Mouse (Mus musculus): Measurements from ENCODE around the gene Serpinb6c. TPM values are rescaled to one million over a fixed set of nuclear protein-coding genes. Genes with fewer than 3 reads are reported as not detected.
"Not testable (repeated sequence)": the region's sequence is repeated elsewhere in the genome, so short reads cannot be mapped to it uniquely, and the experiment has no call there.

Serpinb6c gene
- total RNA-seq, 1 experiment, result 3.7 TPM

DNA sequence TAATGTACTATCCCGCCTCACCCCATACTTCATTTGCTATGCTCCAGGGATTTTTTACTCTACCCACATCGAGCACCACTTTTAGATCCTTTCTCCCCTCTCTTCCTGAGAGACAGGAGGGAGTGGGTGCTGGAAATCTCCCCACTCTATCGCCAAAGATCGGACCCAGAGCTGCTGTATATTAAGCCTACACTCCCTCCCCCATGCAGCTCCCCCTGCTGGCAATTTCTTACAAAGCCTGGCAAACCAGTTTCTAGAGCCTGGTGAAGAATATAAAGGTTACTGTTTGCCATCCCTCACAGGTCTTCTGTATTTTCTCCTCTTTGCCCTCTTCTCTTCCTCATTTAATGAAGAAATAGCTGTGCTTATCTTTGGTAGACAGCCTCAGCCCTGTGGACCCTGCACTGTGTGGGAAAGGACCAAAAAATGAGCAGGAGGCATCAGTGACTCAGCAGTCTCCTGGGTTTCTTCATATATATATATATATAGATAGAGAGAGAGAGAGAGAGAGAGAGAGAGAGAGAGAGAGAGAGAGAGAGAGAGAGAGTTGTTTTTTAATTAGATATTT, 36.8 kb upstream of the Serpinb6c start:
- H3K9ac ChIP-seq (ENCODE audit: insufficient read depth, low read depth, low read length, poor library complexity, severe bottlenecking), result no peak overlapping the region
- H3K36me3 ChIP-seq (ENCODE audit: control insufficient read depth, insufficient read depth, low read length, poor library complexity, severe bottlenecking), result no peaks in the 10 kb centered on the region
- H3K4me1 ChIP-seq (ENCODE audit: control insufficient read depth in 2 of 2, insufficient read depth in 2 of 2, low read length in 2 of 2, poor library complexity in 1 of 2), result no peaks in the 10 kb centered on the region
- no peaks in the 10 kb centered on the region for H3K9me3 ChIP-seq (ENCODE audit: control insufficient read depth, insufficient read depth, low read depth, low read length)
- no peak for TF ChIP-seq ZC3H11A (IDR thresholded peaks at IDR 0.05; ENCODE audit: borderline replicate concordance, low read depth, low read length)
- TF ChIP-seq MAFK (IDR thresholded peaks at IDR 0.05; ENCODE audit: insufficient read depth, low read depth, low read length), result no peak
- no peak for TF ChIP-seq CHD2 (IDR thresholded peaks at IDR 0.05; ENCODE audit: low read depth, low read length)
- no peak for TF ChIP-seq ZNF384 (IDR thresholded peaks at IDR 0.05; ENCODE audit: low read depth, low read length)
- no peak for TF ChIP-seq HCFC1 (IDR thresholded peaks at IDR 0.05; ENCODE audit: borderline replicate concordance, insufficient read depth, low read length)
- no peak for DNase-seq (ENCODE audit: low read depth, low spot score)
- in situ Hi-C loops (cut with MboI; ENCODE audit: low sequenced_read_pairs in 2 of 2, unreplicated experiment in 2 of 2), result no loop called here
- H3K4me3 ChIP-seq (ENCODE audit: insufficient read depth in 1 of 2, low read depth in 1 of 2, low read length in 2 of 2, poor library complexity in 1 of 2, severe bottlenecking in 1 of 2), result no peak overlapping the region
- H3K27ac ChIP-seq (ENCODE audit: insufficient read depth, low read depth, low read length, poor library complexity, severe bottlenecking), result no peak overlapping the region

DNA sequence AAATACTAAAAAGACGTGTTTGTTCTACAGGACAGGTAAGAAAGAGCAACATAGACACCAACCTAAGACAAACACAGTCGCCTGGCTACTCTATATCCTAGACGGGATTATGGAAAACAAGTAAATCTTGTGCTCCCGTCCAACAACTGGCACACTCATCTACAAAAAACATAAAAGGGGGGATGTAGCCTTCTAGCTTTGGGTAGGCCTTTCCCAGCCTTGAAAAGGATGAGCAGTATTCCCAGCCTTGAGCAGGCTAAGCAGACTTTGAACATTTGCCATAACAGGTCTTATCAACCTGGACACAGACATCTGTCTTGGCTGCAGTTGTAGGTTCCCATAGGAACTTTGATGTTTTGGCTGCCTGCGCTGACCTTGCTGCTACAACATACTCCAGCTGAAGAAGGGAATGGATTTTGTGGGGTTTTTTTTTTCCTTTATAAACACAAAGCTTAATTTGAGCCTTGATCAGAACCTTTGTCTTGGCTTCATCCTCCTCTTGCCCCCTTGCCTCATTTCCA, 35.8 kb upstream of the Serpinb6c start:
- Histone ChIP-seq H3K4me3 (ENCODE audit: insufficient read depth in 1 of 2, low read depth in 1 of 2, low read length in 2 of 2, poor library complexity in 1 of 2, severe bottlenecking in 1 of 2) (no peak overlapping the region), H3K36me3 (ENCODE audit: control insufficient read depth, insufficient read depth, low read length, poor library complexity, severe bottlenecking) (no peaks in the 10 kb centered on the region), H3K27ac (ENCODE audit: insufficient read depth, low read depth, low read length, poor library complexity, severe bottlenecking) (no peak overlapping the region), H3K9ac (ENCODE audit: insufficient read depth, low read depth, low read length, poor library complexity, severe bottlenecking) (no peak overlapping the region), H3K4me1 (ENCODE audit: control insufficient read depth in 2 of 2, insufficient read depth in 2 of 2, low read length in 2 of 2, poor library complexity in 1 of 2) (no peaks in the 10 kb centered on the region), H3K9me3 (ENCODE audit: control insufficient read depth, insufficient read depth, low read depth, low read length) (no peaks in the 10 kb centered on the region)
- TF ChIP-seq HCFC1 (IDR thresholded peaks at IDR 0.05; ENCODE audit: borderline replicate concordance, insufficient read depth, low read length), result no peak
- TF ChIP-seq MAFK (IDR thresholded peaks at IDR 0.05; ENCODE audit: insufficient read depth, low read depth, low read length), result no peak
- no peak for TF ChIP-seq ZNF384 (IDR thresholded peaks at IDR 0.05; ENCODE audit: low read depth, low read length)
- TF ChIP-seq ZC3H11A (IDR thresholded peaks at IDR 0.05; ENCODE audit: borderline replicate concordance, low read depth, low read length), result no peak
- no peak for TF ChIP-seq CHD2 (IDR thresholded peaks at IDR 0.05; ENCODE audit: low read depth, low read length)
- in situ Hi-C loops (cut with MboI; ENCODE audit: low sequenced_read_pairs in 2 of 2, unreplicated experiment in 2 of 2), result no loop called here
- DNase-seq (ENCODE audit: low read depth, low spot score), result no peak

DNA sequence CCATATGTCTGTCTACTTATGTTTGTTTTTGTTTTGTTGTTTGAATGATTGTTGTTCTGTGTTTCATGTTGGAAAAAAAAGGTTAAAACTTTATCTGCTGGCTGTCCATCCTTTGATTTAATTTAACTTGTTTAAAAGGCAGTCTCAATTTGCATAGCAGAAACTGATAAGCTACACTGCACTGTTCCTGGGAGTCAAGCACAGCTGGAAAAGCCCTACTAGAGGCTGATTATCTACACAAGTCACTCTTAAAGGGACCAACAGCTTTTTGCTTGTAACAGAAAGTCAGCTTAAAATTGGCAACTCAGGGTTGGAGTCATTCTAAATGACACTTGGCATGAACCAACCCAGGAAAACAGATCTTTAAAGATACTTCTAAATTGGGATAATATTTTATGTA, 32.1 kb upstream of the Serpinb6c start:
- H3K4me3 ChIP-seq (ENCODE audit: insufficient read depth in 1 of 2, low read depth in 1 of 2, low read length in 2 of 2, poor library complexity in 1 of 2, severe bottlenecking in 1 of 2); H3K9ac ChIP-seq (ENCODE audit: insufficient read depth, low read depth, low read length, poor library complexity, severe bottlenecking); H3K36me3 ChIP-seq (ENCODE audit: control insufficient read depth, insufficient read depth, low read length, poor library complexity, severe bottlenecking); in situ Hi-C loops (cut with MboI; ENCODE audit: low sequenced_read_pairs in 2 of 2, unreplicated experiment in 2 of 2); H3K27ac ChIP-seq (ENCODE audit: insufficient read depth, low read depth, low read length, poor library complexity, severe bottlenecking); H3K4me1 ChIP-seq (ENCODE audit: control insufficient read depth in 2 of 2, insufficient read depth in 2 of 2, low read length in 2 of 2, poor library complexity in 1 of 2); H3K9me3 ChIP-seq (ENCODE audit: control insufficient read depth, insufficient read depth, low read depth, low read length); DNase-seq (ENCODE audit: low read depth, low spot score): not testable (repeated sequence)

DNA sequence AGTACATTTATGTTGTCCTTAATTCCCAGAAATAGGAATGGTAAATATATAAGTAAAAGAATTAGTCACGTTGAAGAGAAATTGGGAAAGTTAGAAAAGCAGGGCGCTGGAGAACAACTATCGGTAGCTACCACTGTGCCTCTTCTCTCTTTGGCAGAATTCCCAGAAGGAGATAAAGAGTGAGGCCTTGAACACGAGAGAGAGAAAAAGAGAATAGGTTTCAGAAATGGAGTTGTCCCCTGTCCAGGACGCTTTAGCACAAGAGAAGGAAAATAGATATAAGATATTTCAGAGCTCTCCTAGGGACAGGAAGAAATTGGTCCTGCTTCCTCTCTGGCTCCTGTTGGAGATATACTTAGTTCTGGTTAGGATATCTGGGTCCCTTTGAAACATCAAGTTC, 31.6 kb upstream of the Serpinb6c start:
- in situ Hi-C loops (cut with MboI; ENCODE audit: low sequenced_read_pairs in 2 of 2, unreplicated experiment in 2 of 2), result no loop called here
- DNase-seq (ENCODE audit: low read depth, low spot score), result no peak
- H3K4me1 ChIP-seq (ENCODE audit: control insufficient read depth in 2 of 2, insufficient read depth in 2 of 2, low read length in 2 of 2, poor library complexity in 1 of 2), result no peaks in the 10 kb centered on the region; a peak in 1 of 4 replicates
- H3K36me3 ChIP-seq (ENCODE audit: control insufficient read depth, insufficient read depth, low read length, poor library complexity, severe bottlenecking), result no peaks in the 10 kb centered on the region
- H3K27ac ChIP-seq (ENCODE audit: insufficient read depth, low read depth, low read length, poor library complexity, severe bottlenecking), result no peak overlapping the region
- no peak overlapping the region for H3K9ac ChIP-seq (ENCODE audit: insufficient read depth, low read depth, low read length, poor library complexity, severe bottlenecking)
- TF ChIP-seq ZC3H11A (IDR thresholded peaks at IDR 0.05; ENCODE audit: borderline replicate concordance, low read depth, low read length), result no peak
- no peak for TF ChIP-seq CHD2 (IDR thresholded peaks at IDR 0.05; ENCODE audit: low read depth, low read length)
- TF ChIP-seq HCFC1 (IDR thresholded peaks at IDR 0.05; ENCODE audit: borderline replicate concordance, insufficient read depth, low read length), result no peak
- TF ChIP-seq MAFK (IDR thresholded peaks at IDR 0.05; ENCODE audit: insufficient read depth, low read depth, low read length), result no peak
- no peak for TF ChIP-seq ZNF384 (IDR thresholded peaks at IDR 0.05; ENCODE audit: low read depth, low read length)
- no peak overlapping the region for H3K4me3 ChIP-seq (ENCODE audit: insufficient read depth in 1 of 2, low read depth in 1 of 2, low read length in 2 of 2, poor library complexity in 1 of 2, severe bottlenecking in 1 of 2)
- no peaks in the 10 kb centered on the region for H3K9me3 ChIP-seq (ENCODE audit: control insufficient read depth, insufficient read depth, low read depth, low read length)

All from ES-E14 (cell line).